Mouse (Mus musculus): Measurements from ENCODE around the gene Rnf220.
A peak's percentile ranks its signal among the peaks of the same experiment; 100 is the strongest.

The Rnf220 gene

GRCm38 (mm10) chr4:117291696-117292095, 205.2 kb downstream of the Rnf220 start:
- no peak for DNase-seq

- DNase-seq = peak; percentile 81
These were observed 207.7 kb downstream of the Rnf220 start for GRCm38 (mm10) chr4:117288927-117289801.

GRCm38 (mm10) chr4:117288277-117288926, 208.4 kb downstream of the Rnf220 start:
- no peak for DNase-seq

- no peak for DNase-seq
These were observed 212.5 kb downstream of the Rnf220 start for GRCm38 (mm10) chr4:117284363-117284762.

- no peak for DNase-seq
These were observed 213.3 kb downstream of the Rnf220 start for GRCm38 (mm10) chr4:117283271-117284191.

GRCm38 (mm10) chr4:117281090-117281845, 215.6 kb downstream of the Rnf220 start:
- no peak for DNase-seq

GRCm38 (mm10) chr4:117280397-117280930, 216.4 kb downstream of the Rnf220 start:
- DNase-seq = no peak

GRCm38 (mm10) chr4:117279253-117279642, 217.6 kb downstream of the Rnf220 start:
- DNase-seq = no peak

DNA sequence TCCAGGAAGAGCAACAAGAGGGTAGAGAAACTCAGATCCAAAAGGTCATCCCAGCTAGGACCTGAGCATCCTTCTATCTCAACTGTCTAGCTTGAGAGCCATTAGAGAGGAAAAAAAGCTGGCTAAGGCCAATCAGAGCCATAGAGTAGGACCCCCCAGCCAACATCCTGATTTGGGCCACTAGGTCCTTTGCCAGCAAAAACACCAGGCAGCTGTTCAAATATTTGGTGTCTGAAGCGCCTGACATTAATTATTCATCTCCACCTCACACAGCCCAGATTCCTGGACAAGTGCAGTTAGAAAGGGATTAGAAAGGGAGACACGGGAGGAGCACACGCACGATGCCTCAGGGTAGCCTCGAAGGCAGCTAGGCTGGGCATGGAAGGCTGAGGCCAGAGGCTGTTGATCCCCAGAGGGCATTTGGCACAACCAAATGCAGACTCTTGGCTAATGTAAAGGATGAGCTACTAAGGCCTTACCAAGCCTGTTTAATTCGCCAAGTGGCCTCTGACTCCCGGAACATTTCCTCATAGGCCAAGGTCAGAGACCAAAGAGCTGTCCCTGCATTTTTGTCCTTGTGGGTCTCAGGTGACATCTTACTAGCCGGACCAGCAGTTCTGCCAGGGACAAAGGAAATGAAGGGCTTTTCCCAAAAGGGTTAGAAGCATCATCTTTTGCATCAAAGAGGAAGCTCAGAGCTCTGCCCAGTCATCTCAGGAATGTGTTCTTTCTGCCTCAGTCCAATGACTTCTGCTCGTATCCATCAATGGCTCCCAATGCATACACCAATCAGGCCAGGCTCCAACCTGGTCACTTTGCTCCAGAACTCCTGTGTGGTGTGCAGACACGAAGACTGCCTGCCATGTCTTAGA, 218.2 kb downstream of the Rnf220 start:
- DNase-seq = no peak

DNA sequence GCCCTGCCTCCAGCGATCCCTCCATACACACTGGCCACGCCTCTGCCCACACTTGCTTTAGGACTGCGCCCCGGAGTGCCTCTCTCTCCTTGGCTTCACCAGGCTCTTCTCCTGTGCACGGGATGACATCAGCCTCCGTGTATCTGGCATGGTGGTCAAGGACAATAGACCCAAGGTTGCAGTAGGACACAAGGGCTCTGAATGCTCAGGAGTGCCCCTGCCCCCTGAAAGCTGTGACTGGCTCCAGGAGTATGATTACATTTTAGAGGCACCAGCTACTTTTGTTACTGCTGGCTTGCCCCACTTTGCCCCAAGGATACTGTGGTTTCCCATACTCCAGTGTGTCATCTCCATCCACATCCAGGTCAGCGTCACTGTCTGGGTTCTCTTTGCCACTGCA, 219.2 kb downstream of the Rnf220 start:
- DNase-seq = no peak

- no peak for DNase-seq
These were observed 219.8 kb downstream of the Rnf220 start for GRCm38 (mm10) chr4:117277021-117277420.

DNA sequence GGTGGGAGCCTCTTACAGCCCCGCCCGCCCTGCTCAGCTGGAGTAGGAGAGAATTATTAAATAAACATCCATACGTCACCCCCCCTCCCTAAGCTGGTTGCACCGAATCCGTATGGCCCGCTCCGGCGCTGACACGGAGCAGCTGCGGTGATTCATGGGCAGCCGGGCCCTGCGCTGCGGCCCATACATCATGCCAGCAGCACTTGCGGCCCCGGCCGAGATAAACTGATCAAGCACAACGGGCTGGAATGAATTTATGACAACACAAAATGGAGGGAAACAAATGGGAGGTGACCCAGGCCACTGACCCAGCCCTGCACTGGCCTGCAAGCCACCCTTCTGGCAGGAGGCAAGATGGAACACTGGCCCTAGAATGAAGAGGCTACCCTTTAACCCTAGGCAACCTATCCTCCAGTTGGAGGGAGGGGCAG, 220.6 kb downstream of the Rnf220 start:
- DNase-seq = no peak

GRCm38 (mm10) chr4:117274720-117275119, 222.1 kb downstream of the Rnf220 start:
- no peak for DNase-seq

- no peak for DNase-seq
These were observed 224.4 kb downstream of the Rnf220 start for GRCm38 (mm10) chr4:117272459-117272858.

- DNase-seq = peak; percentile 71
These were observed 226.6 kb downstream of the Rnf220 start for GRCm38 (mm10) chr4:117270278-117270677.

- DNase-seq = no peak
These were observed 228.9 kb downstream of the Rnf220 start for GRCm38 (mm10) chr4:117267831-117268437.

DNA sequence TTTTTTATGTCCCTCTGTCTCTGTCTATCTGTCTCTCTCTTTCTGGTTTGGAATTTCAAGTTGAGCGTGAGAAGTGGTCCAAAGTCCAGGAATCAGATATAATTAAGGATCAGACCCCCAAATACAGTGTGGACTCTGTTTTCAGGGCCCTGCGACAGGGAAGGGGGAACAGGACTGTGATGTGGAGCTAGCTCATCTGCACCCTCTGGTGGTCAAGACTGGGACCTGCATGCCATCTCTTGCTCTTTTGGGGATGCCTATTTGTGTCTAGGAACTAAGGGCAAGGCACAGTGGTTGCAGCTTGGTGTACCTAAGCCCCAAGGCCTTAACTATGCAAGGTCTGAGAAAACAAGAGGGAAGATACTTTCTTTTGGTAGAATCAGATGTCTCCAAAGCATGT, 229.6 kb downstream of the Rnf220 start:
- DNase-seq = peak; percentile 81

GRCm38 (mm10) chr4:117262987-117263386, 233.9 kb downstream of the Rnf220 start:
- no peak for DNase-seq

- no peak for DNase-seq
These were observed 234.5 kb downstream of the Rnf220 start for GRCm38 (mm10) chr4:117262101-117262913.

DNA sequence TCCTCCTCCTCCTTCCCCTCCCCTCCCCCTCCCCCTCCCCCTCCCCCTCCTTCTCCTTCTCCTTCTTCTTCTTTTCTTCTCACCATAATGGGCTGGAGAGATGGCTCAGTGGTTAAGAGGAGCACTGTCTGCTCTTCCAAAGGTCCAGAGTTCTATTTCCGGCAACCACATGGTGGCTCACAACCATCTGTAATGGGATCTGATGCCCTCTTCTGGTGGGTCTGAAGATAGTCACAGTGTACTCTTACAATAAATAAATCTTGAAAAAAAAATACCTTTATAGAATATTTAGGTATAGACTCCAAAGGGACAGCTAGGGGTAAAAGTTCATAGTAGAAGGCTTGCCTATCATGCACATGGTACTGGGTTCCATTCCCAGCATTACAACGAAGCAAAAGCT, 235.6 kb downstream of the Rnf220 start:
- DNase-seq = no peak
